Mouse (Mus musculus) hematopoietic stem cell, adult 5-6 weeks (primary cell): Measurements from ENCODE around the gene Akna. TPM values are rescaled to one million over a fixed set of nuclear protein-coding genes. Genes with fewer than 3 reads are reported as not detected.

Experiments
- ATAC-seq, 2 experiments: fragments of 125-278 bp in 1 of 2; replicated peaks in 1 of 2; 2 replicates each; pipeline ENCODE4 v1.8.0; 2016 to 2017; ENCODE audit warnings: inconsistent platforms in 2 of 2, mild to moderate bottlenecking in 2 of 2, moderate number of reproducible peaks in 2 of 2, low read depth in 1 of 2, moderate TSS enrichment in 1 of 2; ENCODE audit not compliant: low FRiP score in 2 of 2, poor library complexity in 2 of 2, severe bottlenecking in 2 of 2, insufficient read depth in 1 of 2, low TSS enrichment in 1 of 2
- total RNA-seq: library from RNA; stranded (forward); fragments of 172-1452, 232-1000 nt; gene quantifications from 2 replicates; pipeline ENCODE4 v1.2.3, GENCODE M21; 2017

Gene Akna
- total RNA-seq, 1 experiment from 2014 or later = 19.1 TPM

GRCm38 (mm10) chr4:63417318-63417957 is 14.3 kb upstream of the Akna start:
- peak; percentile 70 to 85; a peak in 3 of 4 replicates for ATAC-seq

GRCm38 (mm10) chr4:63414951-63415350 is 11.8 kb upstream of the Akna start:
- ATAC-seq = no peak

- ATAC-seq = no peak
These were observed 8.1 kb upstream of the Akna start for GRCm38 (mm10) chr4:63411222-63411621.

GRCm38 (mm10) chr4:63410583-63410934 is 7.4 kb upstream of the Akna start:
- ATAC-seq = peak; percentile 87 to 95

GRCm38 (mm10) chr4:63409908-63410582 is 6.9 kb upstream of the Akna start:
- ATAC-seq = peak; percentile 39 to 57

- no peak for ATAC-seq
These were observed 6.3 kb upstream of the Akna start for GRCm38 (mm10) chr4:63409317-63409907.

GRCm38 (mm10) chr4:63408649-63409048 is 5.5 kb upstream of the Akna start:
- ATAC-seq = peak; percentile 30 to 39; a peak in 3 of 4 replicates

GRCm38 (mm10) chr4:63408247-63408646 is 5.1 kb upstream of the Akna start:
- ATAC-seq = no peak

- no peak for ATAC-seq
These were observed 2.5 kb upstream of the Akna start for GRCm38 (mm10) chr4:63405683-63406082.

- ATAC-seq = no peak
These were observed 1.9 kb upstream of the Akna start for GRCm38 (mm10) chr4:63405051-63405450.

- ATAC-seq = no peak
These were observed 1.1 kb upstream of the Akna start for GRCm38 (mm10) chr4:63404205-63404604.

- ATAC-seq = no peak
These were observed 596 bp downstream of the Akna start for GRCm38 (mm10) chr4:63402558-63402957.

GRCm38 (mm10) chr4:63402056-63402455 is 1.1 kb downstream of the Akna start:
- ATAC-seq = no peak

- peak; percentile 9 to 18; a peak in 2 of 4 replicates for ATAC-seq
These were observed 1.5 kb downstream of the Akna start for GRCm38 (mm10) chr4:63401620-63402019.

GRCm38 (mm10) chr4:63400541-63401306 is 2.4 kb downstream of the Akna start:
- peak; percentile 50 to 54 for ATAC-seq

- ATAC-seq = no peak
These were observed 3.4 kb downstream of the Akna start for GRCm38 (mm10) chr4:63399691-63400270.

GRCm38 (mm10) chr4:63398854-63399609 is 4.1 kb downstream of the Akna start:
- peak; percentile 65 to 71 for ATAC-seq
